Mouse (Mus musculus) myocyte (in vitro differentiated cells): ENCODE data around the gene Pglyrp2. TPM values are rescaled to one million over a fixed set of nuclear protein-coding genes. Genes with fewer than 3 reads are reported as not detected.

ENCODE experiments used
- H3K27me3 ChIP-seq: one replicate; pipeline ENCODE4 v1.6.1; 2011; ENCODE audit not compliant: control insufficient read depth, insufficient read depth, insufficient read length
- H3K36me3 ChIP-seq: one replicate; pipeline ENCODE4 v1.6.1; 2011; ENCODE audit not compliant: control insufficient read depth, insufficient read depth
- H3K4me2 ChIP-seq: one replicate; pipeline ENCODE4 v1.6.1; 2011; ENCODE audit warnings: low read depth, control low read depth
- H3K4me3 ChIP-seq: one replicate; pipeline ENCODE4 v1.5.1; 2011; ENCODE audit warnings: mild to moderate bottlenecking, control low read depth, moderate library complexity
- H3K79me2 ChIP-seq: one replicate; pipeline ENCODE4 v1.6.1; 2011; ENCODE audit not compliant: control insufficient read depth, insufficient read depth
- H3ac ChIP-seq: one replicate; pipeline ENCODE4 v1.6.1; 2011; ENCODE audit not compliant: control insufficient read depth, insufficient read length
- CEBPB ChIP-seq: IDR thresholded peaks from 2 replicates; pipeline ENCODE4 v1.6.1; 2011; ENCODE audit warnings: mild to moderate bottlenecking, moderate library complexity; ENCODE audit not compliant: poor library complexity, insufficient read depth, severe bottlenecking
- E2F4 ChIP-seq: IDR thresholded peaks from one replicate; pipeline ENCODE4 v1.6.1; 2011; ENCODE audit warnings: mild to moderate bottlenecking, control low read depth, moderate library complexity; ENCODE audit not compliant: insufficient read depth
- MAX ChIP-seq: IDR thresholded peaks from one replicate; pipeline ENCODE4 v1.6.1; 2011; ENCODE audit warnings: low read depth, mild to moderate bottlenecking, control low read depth
- MYOD1 ChIP-seq, 3 experiments: IDR thresholded peaks; one replicate each; pipeline ENCODE4 v1.6.1; 2011; ENCODE audit warnings: control low read depth in 2 of 3, low read depth in 2 of 3, mild to moderate bottlenecking in 2 of 3, moderate library complexity in 1 of 3; ENCODE audit not compliant: insufficient read length in 2 of 3, control insufficient read depth in 1 of 3
- MYOG ChIP-seq, 3 experiments: IDR thresholded peaks; one replicate each; pipeline ENCODE4 v1.6.1; 2011; ENCODE audit warnings: control low read depth in 2 of 3, low read depth in 2 of 3, mild to moderate bottlenecking in 2 of 3; ENCODE audit not compliant: insufficient read length in 2 of 3, control insufficient read depth in 1 of 3, insufficient read depth in 1 of 3
- POLR2A ChIP-seq: IDR thresholded peaks from one replicate; pipeline ENCODE4 v1.6.1; 2011; ENCODE audit warnings: low read depth, mild to moderate bottlenecking, control low read depth, moderate library complexity; ENCODE audit not compliant: insufficient read length
- POLR2AphosphoS2 ChIP-seq: IDR thresholded peaks from one replicate; pipeline ENCODE4 v1.6.1; 2011; ENCODE audit warnings: low read depth, control low read depth; ENCODE audit not compliant: insufficient read length
- REST ChIP-seq: IDR thresholded peaks from one replicate; pipeline ENCODE4 v1.6.1; 2011; ENCODE audit warnings: mild to moderate bottlenecking, control low read depth, moderate library complexity; ENCODE audit not compliant: insufficient read depth, insufficient read length
- SRF ChIP-seq: IDR thresholded peaks from one replicate; pipeline ENCODE4 v1.6.1; 2011; ENCODE audit warnings: low read depth; ENCODE audit not compliant: control insufficient read depth, insufficient read length
- TCF12 ChIP-seq: IDR thresholded peaks from one replicate; pipeline ENCODE4 v1.6.1; 2011; ENCODE audit warnings: mild to moderate bottlenecking, control low read depth; ENCODE audit not compliant: poor library complexity, insufficient read depth, severe bottlenecking
- TCF3 ChIP-seq: IDR thresholded peaks from one replicate; pipeline ENCODE4 v1.6.1; 2011; ENCODE audit warnings: low read depth, control low read depth; ENCODE audit not compliant: insufficient read length
- USF1 ChIP-seq: IDR thresholded peaks from one replicate; pipeline ENCODE4 v1.6.1; 2011; ENCODE audit warnings: low read depth, mild to moderate bottlenecking, control low read depth, moderate library complexity
- polyA plus RNA-seq: library from polyadenylated mRNA; unstranded; fragments of >200 nt; fragmentation: generic; extraction: Trizol; gene quantifications from one replicate; pipeline ENCODE4 v1.2.1, GENCODE M21; 2012; ENCODE audit warnings: missing spikeins

Gene Pglyrp2
- not detected for polyA plus RNA-seq

DNA sequence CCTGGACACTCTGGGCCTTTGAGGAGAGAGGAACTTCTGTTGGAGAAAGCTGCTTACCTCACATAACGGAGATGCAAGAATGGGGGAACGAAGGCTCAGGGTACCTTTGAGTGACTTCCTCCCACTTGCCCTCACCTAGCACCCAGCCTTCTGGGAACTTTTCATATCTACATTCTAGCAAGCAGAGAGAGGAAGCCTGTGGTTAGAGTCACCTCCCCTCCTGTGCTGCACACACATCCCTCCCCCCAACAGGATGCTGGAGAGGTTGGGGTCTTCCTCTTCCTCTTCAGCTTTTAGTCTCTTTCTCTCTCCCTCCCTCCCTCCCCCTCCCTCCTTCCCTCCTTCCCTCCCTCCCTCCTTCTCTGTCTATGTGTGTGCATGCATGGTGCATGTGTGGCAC is at the start of gene Pglyrp2:
Pglyrp2 (minus strand) TSS at position 134 of the 400 bp plus-strand sequence.
- no peak within 1 kb of the TSS for H3K4me3 ChIP-seq
- H3K4me2 ChIP-seq = no peak within 1 kb of the TSS
- H3ac ChIP-seq = no peak within 1 kb of the TSS
- no peaks in the 10 kb centered on the region for H3K79me2 ChIP-seq
- TF ChIP-seq E2F4 (no peak), MAX (no peak), CEBPB (no peak), MYOG (IDR thresholded peaks at IDR 0.05; ENCODE audit: control insufficient read depth in 1 of 3, insufficient read depth in 1 of 3, insufficient read length in 2 of 3, low read depth in 2 of 3) (no peak), POLR2AphosphoS2 (no peak), REST (no peak), SRF (no peak), TCF12 (no peak), MYOD1 (IDR thresholded peaks at IDR 0.05; ENCODE audit: control insufficient read depth in 1 of 3, insufficient read length in 2 of 3, low read depth in 2 of 3) (no peak), TCF3 (no peak), USF1 (no peak), POLR2A (no peak)
- H3K27me3 ChIP-seq = peaks cover 16% of the 10 kb centered on the region
- H3K36me3 ChIP-seq = no peaks in the 10 kb centered on the region

DNA sequence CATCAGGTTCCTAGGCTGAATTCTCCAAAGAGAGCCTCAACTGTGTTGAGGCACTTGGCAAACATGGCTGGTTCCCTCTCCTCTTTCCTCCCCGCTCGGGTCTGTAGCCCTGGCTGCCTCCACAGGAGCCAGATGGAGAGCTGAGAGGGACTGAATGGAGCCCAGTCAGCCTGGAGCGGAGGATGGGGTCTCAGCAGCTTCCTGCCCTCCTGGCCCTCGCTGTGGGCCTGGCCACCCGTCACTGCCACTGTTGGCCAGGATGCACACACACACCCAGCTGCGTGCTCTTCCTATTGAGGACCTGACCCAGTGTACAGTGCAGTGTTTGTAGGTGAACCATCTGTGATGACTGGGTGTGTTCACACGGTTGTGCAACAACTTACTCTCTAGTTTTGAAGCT is 48.2 kb upstream of the Pglyrp2 start:
- TF ChIP-seq POLR2AphosphoS2 (no peak), REST (no peak), MYOG (IDR thresholded peaks at IDR 0.05; ENCODE audit: control insufficient read depth in 1 of 3, insufficient read depth in 1 of 3, insufficient read length in 2 of 3, low read depth in 2 of 3) (no peak), POLR2A (no peak), TCF12 (no peak), MAX (no peak), E2F4 (no peak), CEBPB (no peak), MYOD1 (IDR thresholded peaks at IDR 0.05; ENCODE audit: control insufficient read depth in 1 of 3, insufficient read length in 2 of 3, low read depth in 2 of 3) (no peak), TCF3 (no peak), USF1 (no peak)
- Histone ChIP-seq H3K79me2 (no peaks in the 10 kb centered on the region), H3ac (no peak overlapping the region), H3K36me3 (no peaks in the 10 kb centered on the region), H3K27me3 (peaks cover 15% of the 10 kb centered on the region), H3K4me3 (no peak overlapping the region), H3K4me2 (no peak overlapping the region)

DNA sequence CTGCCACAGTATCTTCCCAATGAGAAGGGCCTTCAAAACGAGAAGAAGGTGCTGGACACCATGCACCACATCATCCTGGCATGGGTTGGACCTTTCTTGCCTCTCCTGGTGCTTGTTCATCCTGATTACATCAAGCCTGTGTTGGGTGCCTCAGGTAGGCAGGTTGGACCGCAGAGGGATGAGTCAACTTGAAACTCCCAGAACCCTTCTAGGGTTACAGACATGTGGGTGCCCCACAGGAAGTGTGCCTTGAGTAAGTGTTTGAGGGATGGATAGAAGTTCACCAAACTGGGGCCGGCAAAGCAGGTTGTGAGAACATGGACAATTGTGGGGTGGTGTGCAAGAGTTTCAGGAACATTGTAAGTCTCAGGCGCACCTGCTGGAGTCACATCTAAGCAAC is 46.8 kb upstream of the Pglyrp2 start:
- H3K27me3 ChIP-seq = peaks cover 9% of the 10 kb centered on the region
- H3K4me2 ChIP-seq = no peak overlapping the region
- no peak overlapping the region for H3K4me3 ChIP-seq
- H3K36me3 ChIP-seq = no peaks in the 10 kb centered on the region
- no peaks in the 10 kb centered on the region for H3K79me2 ChIP-seq
- TF ChIP-seq POLR2A (no peak), TCF12 (no peak), REST (no peak), MYOD1 (IDR thresholded peaks at IDR 0.05; ENCODE audit: control insufficient read depth in 1 of 3, insufficient read length in 2 of 3, low read depth in 2 of 3) (no peak), SRF (no peak), E2F4 (no peak), USF1 (no peak), MYOG (IDR thresholded peaks at IDR 0.05; ENCODE audit: control insufficient read depth in 1 of 3, insufficient read depth in 1 of 3, insufficient read length in 2 of 3, low read depth in 2 of 3) (no peak), POLR2AphosphoS2 (no peak), MAX (no peak), TCF3 (no peak), CEBPB (no peak)
- no peak overlapping the region for H3ac ChIP-seq

DNA sequence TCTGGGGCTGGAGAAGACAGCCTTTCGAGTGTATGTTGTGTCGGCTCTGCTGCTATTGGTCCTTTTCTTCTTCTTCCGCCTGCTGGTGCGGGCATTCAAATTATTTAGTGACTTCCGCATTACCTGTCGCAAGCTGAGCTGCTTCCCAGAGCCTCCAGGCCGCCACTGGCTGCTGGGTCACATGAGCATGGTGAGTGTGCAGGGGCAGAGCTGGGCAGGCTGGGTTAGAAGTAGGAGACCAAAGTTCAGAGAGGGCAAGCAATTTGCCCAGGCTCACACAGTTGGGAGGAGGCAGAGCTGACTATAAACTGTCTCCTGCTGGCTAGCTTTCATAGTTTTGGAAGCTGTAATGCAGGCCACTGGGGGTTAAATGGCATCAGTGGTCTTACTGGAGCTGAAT is 44.5 kb upstream of the Pglyrp2 start:
- no peak overlapping the region for H3ac ChIP-seq

More for the DNA sequence above, 44.5 kb upstream of the Pglyrp2 start:
- Histone ChIP-seq H3K4me2 (no peak overlapping the region), H3K79me2 (no peaks in the 10 kb centered on the region), H3K4me3 (no peak overlapping the region), H3K27me3 (peaks cover 17% of the 10 kb centered on the region), H3K36me3 (no peaks in the 10 kb centered on the region)
- no peak for TF ChIP-seq REST
- no peak for TF ChIP-seq POLR2AphosphoS2
- no peak for TF ChIP-seq MYOG (IDR thresholded peaks at IDR 0.05; ENCODE audit: control insufficient read depth in 1 of 3, insufficient read depth in 1 of 3, insufficient read length in 2 of 3, low read depth in 2 of 3)
- no peak for TF ChIP-seq USF1
- TF ChIP-seq POLR2A = no peak
- TF ChIP-seq SRF = no peak
- TF ChIP-seq MYOD1 (IDR thresholded peaks at IDR 0.05; ENCODE audit: control insufficient read depth in 1 of 3, insufficient read length in 2 of 3, low read depth in 2 of 3) = no peak
- no peak for TF ChIP-seq E2F4
- no peak for TF ChIP-seq TCF12
- no peak for TF ChIP-seq TCF3
- no peak for TF ChIP-seq MAX
